Mouse (Mus musculus): ENCODE data around the gene Kcnmb3. TPM values are rescaled to one million over a fixed set of nuclear protein-coding genes. Genes with fewer than 3 reads are reported as not detected.

Gene Kcnmb3
- total RNA-seq, 2 experiments from 2014 or later = 0.57 to 0.76 TPM

DNA sequence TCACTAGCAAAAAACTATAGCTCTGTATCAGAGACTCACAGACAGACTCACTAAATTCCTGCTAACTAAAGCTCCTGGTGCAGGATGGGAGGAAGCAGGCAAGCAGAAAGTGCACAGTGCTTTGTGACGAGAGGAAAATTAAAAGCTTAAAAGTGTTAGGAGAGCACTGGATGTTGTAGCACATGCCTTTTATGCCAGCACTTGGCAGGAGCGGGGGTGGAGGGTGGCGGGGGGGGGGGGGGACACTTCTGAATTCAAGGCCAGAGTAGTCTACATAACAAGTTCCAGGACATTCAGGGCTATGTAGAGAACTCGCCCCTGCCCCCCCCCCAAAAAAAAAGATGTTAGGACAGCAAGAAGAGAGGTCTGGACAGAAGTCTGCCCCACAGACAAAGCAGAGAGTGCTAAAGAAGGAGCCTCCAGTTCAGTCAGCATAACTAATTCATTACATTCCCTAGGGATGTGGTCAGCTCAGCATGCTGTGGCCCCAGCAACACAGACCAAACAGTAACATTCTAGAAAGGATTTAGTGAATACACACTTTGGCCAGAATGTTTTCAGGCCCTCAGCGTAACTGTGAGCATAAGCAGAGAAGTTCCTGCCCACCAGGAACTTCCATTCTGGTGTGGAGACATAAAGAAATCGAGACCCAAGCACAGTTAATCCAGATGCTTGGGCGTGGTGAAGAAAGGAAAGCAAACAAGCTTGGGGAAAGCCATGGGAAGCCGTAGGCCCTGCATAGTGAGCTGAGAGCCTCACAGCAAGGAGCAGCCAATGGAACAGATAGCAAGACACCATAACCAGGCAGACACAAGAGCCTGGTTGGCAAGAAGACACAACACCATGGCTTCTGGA lies 4.1 kb upstream of the Kcnmb3 start:
- intact Hi-C loops (cut with DNase I) = no loop called here
- no peak for DNase-seq (ENCODE audit: low spot score in 2 of 2)

DNA sequence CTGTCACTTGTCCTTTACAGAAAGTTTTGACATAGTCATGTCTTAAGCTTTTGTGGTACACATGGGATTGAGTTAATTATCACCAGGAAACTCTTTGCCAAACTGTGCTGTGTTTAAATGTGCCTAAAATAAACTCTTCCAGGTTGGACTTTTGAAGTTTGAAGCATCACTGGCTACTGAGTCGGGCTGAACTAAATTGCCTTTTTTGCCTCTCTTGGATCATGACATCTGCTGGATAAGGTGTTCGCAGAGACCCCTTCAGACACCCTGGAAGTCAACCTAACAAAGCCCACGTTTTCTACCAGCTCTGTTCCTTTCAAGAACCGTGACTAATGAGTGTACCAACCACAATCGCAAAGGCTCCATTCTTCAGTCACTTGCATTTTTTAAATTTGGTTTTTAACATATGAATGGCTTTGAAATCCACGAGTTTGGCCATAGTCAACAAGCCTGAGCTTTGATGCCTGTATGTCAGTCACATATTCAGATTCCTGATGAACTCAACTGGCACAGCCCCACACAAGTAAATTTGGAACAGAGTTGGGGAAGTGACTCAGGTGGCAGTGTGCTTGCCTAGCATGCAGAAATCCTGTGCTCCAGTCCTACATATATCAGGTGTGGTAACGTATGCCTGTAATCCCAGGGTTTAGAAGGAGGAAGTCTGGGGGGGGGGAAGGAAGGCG lies 3.2 kb upstream of the Kcnmb3 start:
- no peak for DNase-seq (ENCODE audit: low spot score in 2 of 2)
- intact Hi-C loops (cut with DNase I) = no loop called here

DNA sequence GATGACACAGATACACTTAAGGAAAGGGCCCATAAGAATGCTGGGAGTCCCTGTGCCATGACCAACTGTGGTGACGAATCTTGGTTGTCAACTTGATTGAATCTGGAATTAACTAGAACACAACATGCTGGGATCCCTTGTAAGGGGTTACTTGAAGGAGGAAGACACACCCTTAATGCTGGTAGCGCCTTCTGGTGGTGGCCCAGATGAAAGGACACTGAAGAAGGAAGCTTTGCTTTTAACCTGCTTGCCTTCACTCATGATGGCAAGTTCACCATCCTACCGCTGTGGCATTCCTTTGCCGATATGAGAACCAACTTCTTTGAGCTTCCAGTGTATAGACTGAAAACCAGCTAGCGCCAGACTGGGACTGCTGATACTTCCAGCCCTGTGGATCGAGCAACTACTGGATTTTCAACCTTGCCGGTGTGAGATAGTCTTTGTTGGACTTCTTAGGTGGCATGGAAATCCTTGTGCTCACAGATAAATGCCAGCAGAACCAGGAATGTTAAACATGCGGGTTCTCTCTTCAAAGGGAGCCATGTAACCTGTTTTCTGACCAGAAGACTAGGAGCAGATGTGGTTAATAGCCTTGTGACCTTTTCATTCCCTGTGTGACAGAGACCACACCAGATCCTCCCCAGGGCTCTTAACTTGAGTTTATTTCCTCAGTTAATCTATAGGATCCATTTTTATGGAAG lies 2.5 kb upstream of the Kcnmb3 start:
- no peak for DNase-seq (ENCODE audit: low spot score in 2 of 2)
- intact Hi-C loops (cut with DNase I) = no loop called here

DNA sequence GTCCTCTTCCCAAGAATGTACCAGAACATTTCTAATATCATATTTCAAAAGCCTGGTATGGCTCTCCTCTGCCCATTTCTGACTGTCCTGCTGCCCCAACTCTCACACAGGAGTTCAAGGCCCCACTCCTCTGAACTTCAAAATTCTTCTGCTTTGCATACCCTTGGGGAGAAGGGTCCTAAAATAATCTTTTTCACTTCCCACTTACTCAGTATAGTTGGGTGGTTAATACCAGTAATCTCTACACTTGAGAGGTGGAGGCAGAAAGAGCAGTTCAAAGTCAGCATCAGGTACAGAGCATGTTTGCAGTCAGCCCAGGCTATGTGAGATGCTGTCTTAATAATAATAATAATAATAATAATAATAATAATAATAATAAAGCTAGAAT lies 1.1 kb downstream of the Kcnmb3 start:
- intact Hi-C loops (cut with DNase I) = no loop called here
- DNase-seq (ENCODE audit: low spot score in 2 of 2) = no peak

DNA sequence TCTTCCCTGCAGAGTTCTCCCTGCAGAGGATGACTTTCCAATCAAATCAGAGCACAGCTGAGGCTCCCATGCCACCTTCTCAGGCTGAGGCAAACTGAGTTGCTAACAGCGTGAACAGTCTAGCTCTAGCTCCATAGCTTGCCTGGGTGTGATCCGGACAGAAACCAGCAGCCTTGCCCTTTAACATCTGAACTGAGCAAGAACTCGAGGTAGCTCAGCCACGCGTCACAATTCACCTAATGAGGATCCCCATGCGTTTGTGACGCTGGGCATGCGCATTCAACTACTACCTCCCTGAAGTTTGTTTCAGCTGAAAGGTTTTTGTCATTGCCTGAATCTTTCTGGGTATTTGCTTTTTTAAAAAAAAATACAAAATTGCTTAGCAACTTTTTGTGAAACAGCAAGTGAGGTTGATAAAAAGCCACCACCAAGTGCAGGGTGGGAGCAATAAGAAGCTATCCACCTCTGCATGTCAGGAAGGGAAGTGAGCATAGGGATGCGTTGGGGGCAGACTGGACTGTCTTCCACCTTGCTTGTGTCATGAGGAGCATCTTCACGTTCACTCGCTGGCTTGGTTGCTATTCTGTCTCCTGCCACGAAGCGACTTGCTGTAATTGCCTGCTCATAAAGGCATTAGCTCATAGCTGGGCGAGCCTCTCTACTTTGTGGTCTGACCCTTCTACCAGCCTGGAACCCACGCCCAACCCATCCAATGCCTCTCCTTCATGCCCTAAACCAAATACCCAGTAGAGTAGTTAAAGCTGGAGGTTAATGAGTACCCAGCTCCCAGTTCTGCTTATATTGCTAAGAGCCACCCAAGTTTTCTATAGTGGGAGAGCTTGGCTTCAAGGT lies 1.7 kb downstream of the Kcnmb3 start:
- no peak for DNase-seq (ENCODE audit: low spot score in 2 of 2)

DNA sequence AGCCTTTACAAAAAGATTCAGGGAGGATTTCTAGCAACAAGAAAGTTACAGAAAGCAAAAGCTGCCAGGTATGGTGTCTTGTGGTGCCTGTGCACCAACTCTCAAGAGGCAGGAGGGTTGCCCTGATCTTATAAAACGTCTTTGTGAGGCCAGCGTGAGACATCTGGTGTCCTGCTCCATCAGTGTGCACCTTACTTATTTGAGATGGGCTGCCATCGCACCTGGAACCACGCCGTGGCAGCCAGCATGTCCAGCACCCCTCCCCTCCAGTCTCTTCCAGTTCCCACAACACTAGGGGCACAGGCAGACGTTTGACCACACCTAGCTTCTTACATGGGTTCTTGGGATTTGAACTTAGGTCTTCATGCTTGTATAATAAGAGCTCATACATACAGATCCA lies 3.9 kb downstream of the Kcnmb3 start:
- intact Hi-C loops (cut with DNase I) = no loop called here
- DNase-seq (ENCODE audit: low spot score in 2 of 2) = no peak

More for the DNA sequence above, 1.7 kb downstream of the Kcnmb3 start:
- intact Hi-C loops (cut with DNase I) = no loop called here

DNA sequence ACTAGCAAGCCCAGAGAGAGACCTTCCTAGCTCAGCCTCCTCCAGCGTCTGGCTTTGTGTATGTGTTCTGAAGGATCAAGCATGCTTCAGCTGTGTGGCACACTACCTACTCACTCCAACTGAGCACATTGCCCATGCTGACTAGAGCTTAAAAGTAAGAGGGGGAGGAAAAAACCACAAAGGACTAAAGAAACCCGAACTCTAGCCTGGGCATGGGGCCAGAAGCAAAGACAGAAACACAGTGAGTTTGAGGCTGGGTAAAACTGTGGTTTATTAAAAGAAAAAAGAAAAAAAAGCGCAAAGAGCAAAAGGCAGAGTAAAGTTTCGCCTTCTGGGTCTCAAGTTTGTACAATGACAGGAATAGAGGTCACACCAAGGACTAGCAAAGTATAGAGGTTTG lies 5.5 kb downstream of the Kcnmb3 start:
- DNase-seq (ENCODE audit: low spot score in 2 of 2) = no peak
- intact Hi-C loops (cut with DNase I) = no loop called here

DNA sequence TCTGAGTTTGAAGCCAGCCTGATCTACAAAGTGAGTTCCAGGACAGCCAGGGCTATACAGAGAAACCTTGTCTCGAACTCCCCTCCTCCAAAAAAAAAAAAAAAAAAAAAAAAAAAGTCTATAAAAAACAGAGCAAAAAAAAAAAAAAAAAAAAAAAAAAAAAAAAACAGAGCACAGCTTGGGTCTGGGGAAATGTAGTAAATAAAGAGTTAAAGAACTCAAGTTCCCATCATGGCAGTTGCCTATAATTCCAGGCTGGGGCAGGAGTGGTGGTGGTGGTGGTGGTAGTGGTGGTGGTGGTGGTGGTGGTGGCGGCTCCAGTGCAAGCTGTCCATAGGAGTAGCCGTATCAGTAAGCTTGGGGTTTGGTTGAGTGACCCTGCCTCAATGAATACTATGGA lies 9.0 kb downstream of the Kcnmb3 start:
- intact Hi-C loops (cut with DNase I) = no loop called here
- no peak for DNase-seq (ENCODE audit: low spot score in 2 of 2)

DNA sequence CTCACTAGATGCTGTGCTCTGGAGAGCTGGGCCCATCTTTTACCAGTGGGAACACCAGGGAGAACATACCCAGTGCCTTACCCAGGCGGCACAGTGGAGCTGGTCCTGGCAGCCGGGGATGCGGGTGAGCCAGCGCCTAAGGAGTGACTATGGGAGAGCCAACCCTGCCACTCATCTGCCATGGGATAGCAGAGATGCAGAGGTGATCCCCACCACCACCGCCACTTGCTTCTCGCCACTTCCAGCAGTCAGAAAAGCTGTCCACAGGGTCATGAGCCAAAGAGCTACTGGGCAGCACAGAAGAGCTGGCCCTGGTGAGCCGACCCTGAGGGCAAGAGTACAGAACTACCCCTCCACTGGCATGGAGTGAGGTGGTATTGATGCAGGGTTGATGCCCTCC lies 12.1 kb downstream of the Kcnmb3 start:
- intact Hi-C loops (cut with DNase I) = no loop called here
- no peak for DNase-seq (ENCODE audit: low spot score in 2 of 2)

DNA sequence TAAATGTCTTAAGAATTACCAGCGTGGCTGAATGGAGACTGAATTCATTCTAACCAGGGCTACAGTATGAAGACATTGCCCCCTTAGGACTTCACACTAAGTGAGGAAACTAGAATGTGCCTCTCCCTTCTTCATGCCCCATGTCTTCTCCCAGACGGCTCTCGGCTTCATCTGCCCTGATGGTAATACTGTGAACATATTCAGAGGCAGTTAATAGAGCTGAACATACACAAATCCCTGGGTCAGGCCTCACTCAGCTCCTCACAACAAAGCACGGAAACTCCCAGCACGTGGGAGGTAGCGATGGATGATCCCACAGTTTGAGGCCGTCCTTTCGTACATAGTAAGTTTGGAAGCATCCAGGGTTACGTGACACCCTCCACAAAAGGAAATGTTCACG lies 18.8 kb downstream of the Kcnmb3 start:
- intact Hi-C loops (cut with DNase I) = no loop called here
- DNase-seq (ENCODE audit: low spot score in 2 of 2) = no peak

DNA sequence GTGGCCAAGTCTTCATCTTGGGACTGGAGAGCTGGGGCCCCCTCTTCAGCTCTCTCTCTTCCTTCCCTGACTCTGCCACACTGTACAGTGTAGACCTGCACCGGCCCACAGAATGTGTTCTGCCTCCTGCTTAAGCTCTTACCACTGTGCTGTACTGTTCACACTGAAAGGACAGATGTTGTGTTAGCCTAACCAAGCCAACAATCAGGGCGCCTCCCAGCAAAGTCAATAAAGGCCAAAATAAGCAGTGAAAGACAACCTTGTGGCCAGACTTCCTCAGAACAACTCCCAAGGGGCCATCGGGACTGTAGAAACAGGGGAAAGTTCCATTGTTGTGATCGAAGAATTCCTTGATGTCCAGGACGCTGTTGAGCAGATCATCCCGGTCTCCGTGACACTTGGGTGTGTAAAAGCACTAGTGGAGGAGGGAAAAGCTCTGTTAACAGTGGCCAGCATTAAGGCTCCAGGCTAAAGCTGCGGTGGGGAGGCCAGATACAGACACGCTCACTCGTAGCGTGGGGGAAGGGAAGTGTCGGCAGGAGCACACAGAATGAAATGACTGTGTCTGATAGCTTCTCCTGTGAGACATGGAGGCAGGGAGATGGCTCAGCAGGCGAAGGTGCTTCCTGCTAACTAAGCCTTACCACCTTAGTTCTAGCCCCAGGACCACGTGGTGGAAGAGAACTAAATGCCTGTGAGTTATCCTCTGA lies 19.7 kb downstream of the Kcnmb3 start:
- intact Hi-C loops (cut with DNase I) = no loop called here
- no peak for DNase-seq (ENCODE audit: low spot score in 2 of 2)

DNA sequence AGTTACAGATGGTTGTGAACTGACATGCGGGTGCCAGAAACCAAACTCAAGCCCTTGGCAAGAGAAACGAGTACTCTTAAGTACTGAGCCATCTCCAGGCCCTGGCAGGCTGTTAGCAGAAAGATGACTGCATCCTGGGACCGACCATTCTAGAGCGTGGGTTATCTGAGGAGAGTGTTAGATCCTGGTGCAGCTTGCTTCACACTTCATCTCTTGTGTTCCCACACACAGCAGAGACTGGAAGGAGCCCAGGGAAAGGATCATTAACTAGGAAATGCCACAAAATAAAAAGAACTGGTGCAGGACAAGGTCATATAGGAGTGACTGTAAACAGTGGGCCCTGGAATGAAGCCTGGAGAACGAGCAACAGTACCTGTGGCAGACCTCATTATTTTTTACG lies 20.9 kb downstream of the Kcnmb3 start:
- DNase-seq (ENCODE audit: low spot score in 2 of 2) = peak; percentile 35 to 82
- intact Hi-C loops (cut with DNase I) = no loop called here

DNA sequence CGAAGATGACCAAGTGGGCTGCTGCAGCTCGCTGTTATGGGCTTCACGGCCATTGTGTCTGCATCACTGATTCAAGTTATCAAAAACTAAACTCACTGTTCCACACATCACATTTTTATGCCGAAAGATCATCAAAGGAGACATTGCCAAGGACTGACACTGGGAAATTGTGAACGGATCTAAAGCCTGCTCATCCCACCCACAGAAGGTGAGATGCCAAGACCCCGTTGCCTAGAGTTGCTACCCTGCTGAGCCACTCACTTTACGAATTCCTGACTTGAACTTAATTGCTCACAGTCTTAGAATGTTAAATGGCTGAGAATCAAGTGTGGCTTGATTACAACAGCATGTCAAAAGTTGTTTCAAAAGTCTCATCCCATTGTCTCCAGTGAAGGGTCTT lies 21.6 kb downstream of the Kcnmb3 start:
- DNase-seq (ENCODE audit: low spot score in 2 of 2) = no peak
- intact Hi-C loops (cut with DNase I) = no loop called here

DNA sequence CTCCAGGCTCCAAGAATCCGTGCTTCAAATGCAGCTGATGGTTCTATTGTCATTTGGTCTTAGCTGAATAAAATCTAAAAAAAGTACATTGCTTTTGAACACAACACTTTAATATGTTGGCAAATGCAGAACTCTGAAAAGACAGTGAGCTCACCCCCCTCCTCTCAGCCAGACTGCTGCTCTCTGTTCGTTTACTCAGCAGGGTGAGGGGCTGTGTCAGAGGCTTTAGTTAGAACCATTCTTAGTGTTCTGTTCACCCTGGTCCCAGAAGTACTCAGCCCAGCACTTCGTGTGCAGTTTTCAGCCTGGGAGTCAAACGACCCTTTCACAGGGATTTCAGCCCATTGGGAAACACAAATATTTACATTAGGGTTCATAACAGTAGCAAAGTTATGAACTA lies 23.6 kb downstream of the Kcnmb3 start:
- intact Hi-C loops (cut with DNase I) = no loop called here
- DNase-seq (ENCODE audit: low spot score in 2 of 2) = no peak

DNA sequence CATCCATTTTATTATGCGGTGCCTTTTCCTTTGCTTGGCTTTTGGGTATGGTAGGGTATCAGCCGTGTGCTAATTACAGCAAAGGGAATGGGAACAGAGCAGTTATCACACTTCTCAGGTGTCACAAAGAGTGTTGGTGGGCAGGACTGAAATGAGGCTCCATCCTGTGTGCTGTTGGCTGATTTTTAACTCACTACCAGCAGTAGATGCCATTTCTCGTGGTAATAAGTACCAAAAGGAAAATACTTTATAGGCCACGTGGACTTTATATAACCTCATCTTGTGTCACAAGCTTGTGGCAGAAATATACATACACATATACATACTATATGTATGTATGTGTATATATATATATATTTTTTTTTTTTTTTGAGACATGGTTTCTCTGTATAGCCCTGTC lies 24.7 kb downstream of the Kcnmb3 start:
- no peak for DNase-seq (ENCODE audit: low spot score in 2 of 2)

DNA sequence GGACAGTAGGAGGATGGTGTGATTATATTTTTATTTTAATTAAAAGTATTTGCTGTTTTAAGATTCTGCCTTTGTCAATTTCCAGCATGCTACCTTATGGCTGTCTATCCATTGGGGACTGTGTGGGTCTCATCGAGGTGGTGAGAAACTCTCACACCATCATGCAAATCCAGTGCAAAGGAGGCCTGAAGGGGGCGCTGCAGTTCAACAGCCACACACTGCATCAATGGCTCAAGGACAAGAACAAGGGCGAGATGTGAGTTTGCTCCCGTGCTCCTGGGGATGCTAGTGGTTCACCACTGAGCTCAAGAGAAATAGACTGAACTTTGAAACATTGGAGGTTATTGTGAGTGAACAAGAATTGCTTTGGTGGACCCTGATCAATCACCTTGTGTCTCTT lies 32.3 kb downstream of the Kcnmb3 start:
- no peak for DNase-seq (ENCODE audit: low spot score in 2 of 2)
- intact Hi-C loops (cut with DNase I) = loop anchor here (10.0 kb wide), 1 partner anchor 265 kb away; no protein-coding TSS in a partner anchor

More for the DNA sequence above, 24.7 kb downstream of the Kcnmb3 start:
- intact Hi-C loops (cut with DNase I) = no loop called here

DNA sequence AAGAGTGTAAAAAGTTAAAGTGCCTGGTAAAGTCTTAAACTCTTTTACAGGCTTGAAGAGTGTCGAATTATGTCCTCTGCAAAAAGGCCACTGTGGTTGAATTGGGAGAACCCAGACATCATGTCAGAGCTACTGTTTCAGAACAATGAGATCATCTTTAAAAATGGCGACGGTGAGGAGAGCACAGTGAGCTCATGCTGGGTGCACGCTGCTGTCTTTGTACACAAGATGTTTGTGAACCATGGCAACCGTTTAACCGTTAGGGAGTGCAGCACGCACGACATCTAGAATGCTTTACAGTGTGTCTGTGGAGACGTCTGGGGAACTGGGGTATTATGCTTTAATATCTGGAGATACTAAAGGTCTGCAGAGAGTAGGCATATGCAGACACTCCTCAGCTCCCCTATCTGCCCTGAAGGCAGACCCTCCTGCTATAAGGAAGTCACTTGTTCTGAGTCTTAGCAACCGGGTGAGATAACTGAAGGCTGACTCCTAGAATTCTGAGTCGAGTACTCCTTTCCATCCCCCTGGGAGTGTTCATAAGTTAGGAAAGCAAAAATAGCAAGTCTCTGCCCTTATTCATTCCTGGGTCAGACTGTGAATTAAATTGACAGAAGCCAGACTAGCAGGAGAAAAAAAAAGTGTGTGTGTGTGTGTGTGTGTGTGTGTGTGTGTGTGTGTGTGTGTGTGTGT lies 37.6 kb downstream of the Kcnmb3 start:
- intact Hi-C loops (cut with DNase I) = loop anchor here (10.0 kb wide), 1 partner anchor 270 kb away; no protein-coding TSS in a partner anchor
- no peak for DNase-seq (ENCODE audit: low spot score in 2 of 2)

DNA sequence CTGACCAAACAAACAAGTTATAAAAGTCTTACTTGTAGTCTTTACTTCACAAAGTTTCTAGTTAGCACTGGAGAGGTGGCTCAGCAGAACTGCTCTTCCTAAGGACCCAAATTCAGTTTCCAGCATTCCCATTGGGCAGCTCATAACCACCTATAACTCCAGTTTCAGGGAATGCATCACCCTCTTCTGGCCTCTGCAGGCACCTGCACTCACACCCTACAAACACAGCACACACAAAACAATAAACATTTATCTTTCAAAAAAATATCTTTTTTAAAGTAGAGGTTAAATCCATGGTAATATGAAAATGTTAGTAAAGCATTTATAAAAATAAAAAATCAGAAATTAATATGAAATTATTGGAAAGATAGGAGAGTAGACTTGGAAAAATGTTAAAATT lies 50.3 kb downstream of the Kcnmb3 start:
- DNase-seq (ENCODE audit: low spot score in 2 of 2) = no peak
- intact Hi-C loops (cut with DNase I) = no loop called here

DNA sequence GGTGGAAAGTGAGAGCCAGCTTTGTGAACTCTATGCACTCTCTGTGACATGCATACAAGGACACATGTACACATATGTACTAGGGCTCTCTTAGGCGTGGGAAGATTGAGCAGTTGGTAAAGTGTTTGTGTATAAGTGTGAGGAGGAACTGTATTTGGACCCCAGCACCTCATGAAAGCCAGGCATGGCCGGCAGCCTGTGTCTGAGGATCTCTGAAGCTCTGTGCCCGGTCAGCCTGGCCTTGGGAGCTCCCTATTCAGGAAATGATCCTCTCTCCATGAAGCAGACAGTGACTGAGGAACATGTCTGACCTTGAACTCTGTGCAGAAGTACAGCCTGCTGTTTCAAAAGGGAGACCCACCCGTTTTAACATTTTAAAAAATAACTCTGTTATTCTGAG lies 53.3 kb downstream of the Kcnmb3 start:
- no peak for DNase-seq (ENCODE audit: low spot score in 2 of 2)
- intact Hi-C loops (cut with DNase I) = no loop called here

Measured in left cerebral cortex, postnatal 25 days (tissue).